Mouse (Mus musculus) A20 (cell line): ENCODE results near the gene Emc6.

Experiments
- DNase-seq: peaks from one replicate; pipeline ENCODE4 v3.0.0-alpha.2; 2011; ENCODE audit warnings: low read depth, low spot score

Gene Emc6

GRCm38 (mm10) chr11:73126495-73126894 is 50.3 kb downstream of the Emc6 start:
- no peak for DNase-seq
